Mouse (Mus musculus): ENCODE measurements around the gene Fam185a. TPM values are rescaled to one million over a fixed set of nuclear protein-coding genes. Genes with fewer than 3 reads are reported as not detected.

The Fam185a gene
- polyA plus RNA-seq, 1 experiment, result 2.6 TPM

DNA sequence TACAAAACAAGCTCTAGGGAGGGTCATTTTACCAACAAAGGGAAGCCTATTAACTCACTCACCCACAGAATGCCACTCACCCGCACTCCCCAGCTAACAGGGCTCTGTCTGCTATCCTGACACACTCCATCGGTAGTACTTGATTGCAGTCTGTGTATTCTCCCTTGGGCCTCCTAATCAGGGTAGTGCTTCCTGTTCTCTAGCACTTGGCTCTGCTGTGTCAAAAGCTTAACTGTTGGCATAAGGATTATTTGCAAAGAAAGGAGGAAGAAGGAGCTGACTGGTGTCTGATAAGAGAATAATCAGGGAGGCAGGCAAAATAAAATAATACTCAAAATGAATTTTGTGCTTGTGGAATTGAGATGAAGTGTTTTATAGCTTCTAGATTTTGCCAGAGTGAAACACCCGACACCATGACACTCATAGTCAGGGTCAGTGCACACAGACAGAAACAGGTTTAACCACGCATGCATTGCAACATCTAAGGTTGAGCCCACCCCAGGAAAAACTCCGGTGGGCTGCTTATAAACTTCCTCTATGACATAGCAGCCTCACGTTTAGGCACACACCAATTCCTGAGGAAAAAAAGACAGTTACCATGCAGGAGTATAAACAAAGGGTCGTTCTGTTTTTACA, 29.4 kb upstream of the Fam185a start:
- TF ChIP-seq POLR2A (IDR thresholded peaks at IDR 0.05; ENCODE audit: low read depth, low read length) (no peak), CTCF (conservative IDR thresholded peaks at IDR 0.05; ENCODE audit: insufficient read depth, insufficient read length, low read depth, low read length) (no peak)
- Histone ChIP-seq H3K36me3 (ENCODE audit: control insufficient read depth, insufficient read depth, low read length) (no peaks in the 10 kb centered on the region), H3K4me1 (ENCODE audit: control insufficient read depth, insufficient read depth, low read length) (peaks cover 7% of the 10 kb centered on the region; the same call in 1 of the 2 replicates), H3K4me3 (ENCODE audit: insufficient read depth, low read depth, low read length) (no peak overlapping the region), H3K27ac (ENCODE audit: insufficient read depth, low read depth, low read length) (no peak overlapping the region), H3K27me3 (replicated peaks; ENCODE audit: control insufficient read depth, insufficient read depth, low read length) (no peaks in the 10 kb centered on the region)
- no peak for DNase-seq
- 30% methylated on average over 7 of the region's 7 CpGs for WGBS

DNA sequence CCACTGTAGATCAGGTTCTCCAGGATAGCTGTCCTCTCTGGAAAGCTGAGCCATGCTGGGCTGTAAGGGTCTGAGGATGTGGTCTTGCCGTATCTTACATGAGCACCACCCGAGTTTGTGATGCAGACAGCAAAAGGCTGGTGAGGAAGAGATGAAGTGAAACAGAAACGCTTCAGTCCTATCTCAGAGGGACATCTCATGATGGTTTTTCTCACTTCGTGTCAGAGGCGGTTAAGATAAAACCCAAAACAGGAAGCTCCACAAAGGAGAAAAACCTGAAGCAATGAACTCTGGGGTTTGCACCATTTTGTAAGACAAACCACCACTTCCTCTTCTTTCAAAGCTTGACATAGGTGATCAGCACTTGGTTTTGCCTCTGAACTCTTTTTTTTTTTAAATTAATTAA, 13.5 kb upstream of the Fam185a start:
- no peaks in the 10 kb centered on the region for H3K36me3 ChIP-seq (ENCODE audit: control insufficient read depth, insufficient read depth, low read length)
- no peaks in the 10 kb centered on the region for H3K27me3 ChIP-seq (replicated peaks; ENCODE audit: control insufficient read depth, insufficient read depth, low read length)
- H3K27ac ChIP-seq (ENCODE audit: insufficient read depth, low read depth, low read length), result 0 out of 2 replicates have a peak overlapping the region, but pooled peaks have one; percentile 2
- TF ChIP-seq POLR2A (IDR thresholded peaks at IDR 0.05; ENCODE audit: low read depth, low read length), result no peak
- TF ChIP-seq CTCF (conservative IDR thresholded peaks at IDR 0.05; ENCODE audit: insufficient read depth, insufficient read length, low read depth, low read length), result no peak
- DNase-seq, result peak; percentile 24
- H3K4me1 ChIP-seq (ENCODE audit: control insufficient read depth, insufficient read depth, low read length), result no peaks in the 10 kb centered on the region
- H3K4me3 ChIP-seq (ENCODE audit: insufficient read depth, low read depth, low read length), result no peak overlapping the region
- 83% methylated on average over 5 of the region's 5 CpGs for WGBS

DNA sequence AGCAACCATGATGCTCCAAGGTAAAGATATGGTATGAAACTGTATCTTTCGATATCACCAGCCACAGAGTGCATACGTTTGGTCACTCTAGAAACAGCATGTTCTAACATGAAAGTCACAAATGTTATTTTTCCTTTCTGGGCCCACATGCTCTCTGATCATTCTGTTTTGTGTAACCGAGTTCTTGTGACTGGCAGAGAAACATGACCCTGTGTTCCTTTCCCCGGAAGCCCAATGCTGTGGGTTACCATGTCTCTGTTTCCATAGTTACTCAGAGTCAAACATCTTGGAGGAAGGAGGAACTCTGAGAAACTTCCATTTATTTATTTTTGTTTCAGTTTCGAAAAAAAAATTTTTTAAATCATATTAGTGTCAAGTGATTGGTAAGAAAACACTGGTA, 12.7 kb upstream of the Fam185a start:
- DNase-seq, result no peak
- Histone ChIP-seq H3K4me3 (ENCODE audit: insufficient read depth, low read depth, low read length) (no peak overlapping the region), H3K4me1 (ENCODE audit: control insufficient read depth, insufficient read depth, low read length) (no peaks in the 10 kb centered on the region), H3K36me3 (ENCODE audit: control insufficient read depth, insufficient read depth, low read length) (no peaks in the 10 kb centered on the region), H3K27ac (ENCODE audit: insufficient read depth, low read depth, low read length) (no peak overlapping the region), H3K27me3 (replicated peaks; ENCODE audit: control insufficient read depth, insufficient read depth, low read length) (no peaks in the 10 kb centered on the region)
- TF ChIP-seq CTCF (conservative IDR thresholded peaks at IDR 0.05; ENCODE audit: insufficient read depth, insufficient read length, low read depth, low read length) (no peak), POLR2A (IDR thresholded peaks at IDR 0.05; ENCODE audit: low read depth, low read length) (no peak)
- WGBS, result 63% methylated on average over 5 of the region's 5 CpGs

GRCm38 (mm10) chr5:21413322-21413721, 11.4 kb upstream of the Fam185a start:
- Histone ChIP-seq H3K27ac (ENCODE audit: insufficient read depth, low read depth, low read length) (no peak overlapping the region), H3K27me3 (replicated peaks; ENCODE audit: control insufficient read depth, insufficient read depth, low read length) (no peaks in the 10 kb centered on the region), H3K4me1 (ENCODE audit: control insufficient read depth, insufficient read depth, low read length) (no peaks in the 10 kb centered on the region), H3K36me3 (ENCODE audit: control insufficient read depth, insufficient read depth, low read length) (no peaks in the 10 kb centered on the region), H3K4me3 (ENCODE audit: insufficient read depth, low read depth, low read length) (no peak overlapping the region)
- 93% methylated on average over 3 of the region's 3 CpGs for WGBS
- TF ChIP-seq POLR2A (IDR thresholded peaks at IDR 0.05; ENCODE audit: low read depth, low read length), result no peak
- no peak for TF ChIP-seq CTCF (conservative IDR thresholded peaks at IDR 0.05; ENCODE audit: insufficient read depth, insufficient read length, low read depth, low read length)
- no peak for DNase-seq

DNA sequence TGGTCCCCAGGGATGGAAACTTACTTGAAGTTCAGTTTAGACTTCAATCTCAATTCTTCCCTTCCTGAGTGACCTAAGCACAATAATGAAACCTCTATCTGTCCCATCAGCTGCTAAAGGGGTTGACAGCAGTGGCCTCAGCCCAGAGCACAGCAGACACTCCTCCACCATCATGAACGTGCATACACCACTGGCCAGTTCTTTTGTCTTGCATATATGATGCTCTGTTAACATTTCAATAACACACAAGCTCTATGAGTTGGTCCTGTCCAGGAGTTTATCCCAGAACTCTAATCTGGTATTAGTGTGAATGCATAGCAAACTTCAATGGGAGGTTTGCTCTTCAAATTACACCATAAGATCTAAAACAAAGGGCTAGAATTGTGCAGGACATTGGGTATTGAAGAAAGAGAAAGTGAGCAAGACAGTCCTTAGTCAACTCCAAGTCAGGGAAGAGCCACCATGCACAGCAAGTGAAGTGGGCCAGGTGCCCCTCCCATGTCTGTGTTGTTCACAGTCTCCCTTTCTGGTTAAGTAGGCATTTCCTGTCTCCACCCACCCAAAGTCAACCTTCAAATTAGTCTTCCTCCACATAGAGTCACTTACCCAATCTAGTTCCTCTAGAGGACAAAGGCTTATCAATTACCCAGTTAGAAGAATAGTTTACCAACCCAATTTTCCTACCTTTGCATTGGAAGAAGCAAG, 10.5 kb upstream of the Fam185a start:
- Histone ChIP-seq H3K27ac (ENCODE audit: insufficient read depth, low read depth, low read length) (no peak overlapping the region), H3K4me1 (ENCODE audit: control insufficient read depth, insufficient read depth, low read length) (no peaks in the 10 kb centered on the region), H3K27me3 (replicated peaks; ENCODE audit: control insufficient read depth, insufficient read depth, low read length) (no peaks in the 10 kb centered on the region), H3K4me3 (ENCODE audit: insufficient read depth, low read depth, low read length) (no peak overlapping the region), H3K36me3 (ENCODE audit: control insufficient read depth, insufficient read depth, low read length) (no peaks in the 10 kb centered on the region)
- no peak for DNase-seq
- 51% methylated on average over 1 of the region's 1 CpGs for WGBS
- TF ChIP-seq CTCF (conservative IDR thresholded peaks at IDR 0.05; ENCODE audit: insufficient read depth, insufficient read length, low read depth, low read length) (no peak), POLR2A (IDR thresholded peaks at IDR 0.05; ENCODE audit: low read depth, low read length) (no peak)

- no peak overlapping the region for H3K4me3 ChIP-seq (ENCODE audit: insufficient read depth, low read depth, low read length)
- H3K36me3 ChIP-seq (ENCODE audit: control insufficient read depth, insufficient read depth, low read length), result no peaks in the 10 kb centered on the region
- 72% methylated on average over 4 of the region's 4 CpGs for WGBS
- TF ChIP-seq CTCF (conservative IDR thresholded peaks at IDR 0.05; ENCODE audit: insufficient read depth, insufficient read length, low read depth, low read length), result no peak
- no peak for TF ChIP-seq POLR2A (IDR thresholded peaks at IDR 0.05; ENCODE audit: low read depth, low read length)
- no peaks in the 10 kb centered on the region for H3K27me3 ChIP-seq (replicated peaks; ENCODE audit: control insufficient read depth, insufficient read depth, low read length)
- no peaks in the 10 kb centered on the region for H3K4me1 ChIP-seq (ENCODE audit: control insufficient read depth, insufficient read depth, low read length)
- H3K27ac ChIP-seq (ENCODE audit: insufficient read depth, low read depth, low read length), result no peak overlapping the region
- DNase-seq, result no peak
Measured at GRCm38 (mm10) chr5:21418613-21419012, 6.1 kb upstream of the Fam185a start.

- 11% methylated on average over 1 of the region's 1 CpGs for WGBS
- no peaks in the 10 kb centered on the region for H3K36me3 ChIP-seq (ENCODE audit: control insufficient read depth, insufficient read depth, low read length)
- peak; percentile 55 for DNase-seq
- no peaks in the 10 kb centered on the region for H3K4me1 ChIP-seq (ENCODE audit: control insufficient read depth, insufficient read depth, low read length)
- H3K27ac ChIP-seq (ENCODE audit: insufficient read depth, low read depth, low read length), result no peak overlapping the region
- TF ChIP-seq POLR2A (IDR thresholded peaks at IDR 0.05; ENCODE audit: low read depth, low read length) (no peak), CTCF (conservative IDR thresholded peaks at IDR 0.05; ENCODE audit: insufficient read depth, insufficient read length, low read depth, low read length) (no peak)
- no peak overlapping the region for H3K4me3 ChIP-seq (ENCODE audit: insufficient read depth, low read depth, low read length)
- no peaks in the 10 kb centered on the region for H3K27me3 ChIP-seq (replicated peaks; ENCODE audit: control insufficient read depth, insufficient read depth, low read length)
Measured at GRCm38 (mm10) chr5:21420609-21421008, 4.1 kb upstream of the Fam185a start.
